Mouse (Mus musculus): ENCODE measurements around the gene Olfr1396. TPM values are rescaled to one million over a fixed set of nuclear protein-coding genes. Genes with fewer than 3 reads are reported as not detected.

Gene Olfr1396
- polyA plus RNA-seq (2012; rRNA removed) = 0.05 and 0.41 TPM in 2 replicates

- Histone ChIP-seq H3K27ac (ENCODE audit: insufficient read depth, low read length) (no peak within 1 kb of the TSS), H3K27me3 (ENCODE audit: control insufficient read depth, insufficient read depth, low read length) (no peaks in the 10 kb centered on the region), H3K4me3 (ENCODE audit: extremely low read depth, insufficient read depth, insufficient read length) (no peak within 1 kb of the TSS), H3K4me1 (ENCODE audit: control insufficient read depth, insufficient read depth, insufficient read length) (no peaks in the 10 kb centered on the region), H3K36me3 (ENCODE audit: control insufficient read depth, insufficient read depth, low read length) (no peaks in the 10 kb centered on the region)
- no peak for DNase-seq (ENCODE audit: low read depth in 1 of 2, low spot score in 2 of 2)
- TF ChIP-seq CTCF (IDR thresholded peaks at IDR 0.05; ENCODE audit: extremely low read depth, insufficient read depth, insufficient read length, insufficient replicate concordance) (no peak), POLR2A (IDR thresholded peaks at IDR 0.05; ENCODE audit: low read depth, low read length) (no peak)
Measured at GRCm38 (mm10) chr11:49114774-49115173, at the start of gene Olfr1396. TSS of gene Olfr1396 (minus strand) at chr11:49114874.

DNA sequence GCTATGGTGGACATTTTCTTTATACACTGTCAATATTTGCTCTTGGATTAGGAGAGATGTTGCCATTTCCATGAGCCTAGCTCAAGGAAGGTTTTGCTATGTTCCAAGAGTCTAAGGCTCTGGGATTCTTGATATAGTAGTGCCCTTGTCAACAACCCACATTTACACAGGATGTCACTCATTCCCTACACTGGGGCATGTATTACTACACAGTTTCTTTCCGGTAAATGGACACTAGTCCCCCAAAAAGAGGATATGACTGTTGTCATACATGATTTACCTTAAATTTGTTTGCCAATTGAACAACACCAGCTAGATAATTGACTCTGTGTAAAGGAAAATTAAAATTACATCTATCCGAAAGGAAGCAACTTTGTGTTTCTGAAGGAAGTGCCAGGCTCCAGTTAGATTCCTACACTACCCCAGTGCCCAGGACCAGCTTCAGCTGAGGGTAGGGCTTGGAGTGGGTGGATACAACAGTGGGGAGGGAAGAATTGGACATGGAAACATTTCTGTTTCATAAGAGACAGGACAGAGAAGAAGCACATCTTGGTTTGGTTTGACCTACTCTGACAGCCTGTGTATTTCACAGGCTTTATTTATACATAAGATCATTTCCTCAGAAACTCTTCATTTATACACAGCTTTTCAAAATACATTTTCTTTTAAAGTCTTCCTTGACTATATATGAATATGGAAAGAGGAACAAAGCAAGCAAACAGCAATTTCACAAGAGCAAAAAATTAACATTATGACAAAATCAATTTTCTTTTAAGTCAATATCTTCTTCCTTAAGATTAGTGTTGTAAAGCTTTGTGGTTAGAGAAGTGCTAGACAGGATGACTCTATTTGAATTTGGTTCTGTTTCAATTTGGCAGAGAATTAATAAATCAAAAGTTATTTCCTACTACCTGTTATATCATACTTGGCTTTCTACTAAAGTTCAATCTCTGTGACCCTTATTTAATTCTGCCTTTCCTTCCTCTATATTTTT is 42.4 kb upstream of the Olfr1396 start:
- 87% methylated on average over 2 of the region's 2 CpGs for WGBS
- H3K27ac ChIP-seq (ENCODE audit: insufficient read depth, low read length) = no peak overlapping the region
- no peak overlapping the region for H3K4me3 ChIP-seq (ENCODE audit: extremely low read depth, insufficient read depth, insufficient read length)
- no peaks in the 10 kb centered on the region for H3K36me3 ChIP-seq (ENCODE audit: control insufficient read depth, insufficient read depth, low read length)
- H3K27me3 ChIP-seq (ENCODE audit: control insufficient read depth, insufficient read depth, low read length) = no peaks in the 10 kb centered on the region
- no peaks in the 10 kb centered on the region for H3K4me1 ChIP-seq (ENCODE audit: control insufficient read depth, insufficient read depth, insufficient read length)
- DNase-seq (ENCODE audit: low read depth in 1 of 2, low spot score in 2 of 2) = no peak
- no peak for TF ChIP-seq CTCF (IDR thresholded peaks at IDR 0.05; ENCODE audit: extremely low read depth, insufficient read depth, insufficient read length, insufficient replicate concordance)
- TF ChIP-seq POLR2A (IDR thresholded peaks at IDR 0.05; ENCODE audit: low read depth, low read length) = no peak

DNA sequence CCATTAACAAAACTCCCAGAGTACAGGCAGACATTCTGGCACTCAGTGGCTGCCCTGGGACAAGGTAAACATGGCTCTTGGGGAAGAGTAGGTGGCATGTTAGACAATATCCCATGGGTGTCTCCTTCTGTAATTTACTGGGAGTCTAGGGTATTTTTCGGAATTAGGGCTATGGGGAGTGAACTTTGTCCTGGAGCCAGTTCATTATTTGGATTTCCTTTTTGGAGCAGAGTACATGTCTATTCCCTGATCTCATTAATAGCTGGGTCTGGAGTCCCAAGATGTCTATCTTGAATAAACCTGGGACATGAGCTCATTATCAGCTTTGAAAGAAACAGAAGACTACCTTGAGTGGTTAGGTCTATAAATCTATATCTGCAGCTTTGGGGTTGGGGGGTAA is 39.4 kb upstream of the Olfr1396 start, which contains the start of gene Olfr1394:
Gene Olfr1394, plus strand, starts transcription at position 301 of the 400 bp plus-strand sequence.
- Histone ChIP-seq H3K27ac (ENCODE audit: insufficient read depth, low read length) (no peak within 1 kb of the TSS), H3K4me3 (ENCODE audit: extremely low read depth, insufficient read depth, insufficient read length) (no peak within 1 kb of the TSS), H3K36me3 (ENCODE audit: control insufficient read depth, insufficient read depth, low read length) (no peaks in the 10 kb centered on the region), H3K27me3 (ENCODE audit: control insufficient read depth, insufficient read depth, low read length) (no peaks in the 10 kb centered on the region), H3K4me1 (ENCODE audit: control insufficient read depth, insufficient read depth, insufficient read length) (no peaks in the 10 kb centered on the region)
- no peak for TF ChIP-seq CTCF (IDR thresholded peaks at IDR 0.05; ENCODE audit: extremely low read depth, insufficient read depth, insufficient read length, insufficient replicate concordance)
- DNase-seq (ENCODE audit: low read depth in 1 of 2, low spot score in 2 of 2) = no peak
- WGBS = 89% methylated on average over 1 of the region's 1 CpGs

- H3K4me3 ChIP-seq (ENCODE audit: extremely low read depth, insufficient read depth, insufficient read length) = no peak within 1 kb of the TSS
- no peaks in the 10 kb centered on the region for H3K36me3 ChIP-seq (ENCODE audit: control insufficient read depth, insufficient read depth, low read length)
- H3K27ac ChIP-seq (ENCODE audit: insufficient read depth, low read length) = no peak within 1 kb of the TSS
- DNase-seq (ENCODE audit: low read depth in 1 of 2, low spot score in 2 of 2) = no peak
- no peaks in the 10 kb centered on the region for H3K27me3 ChIP-seq (ENCODE audit: control insufficient read depth, insufficient read depth, low read length)
- WGBS = 88% methylated on average over 6 of the region's 6 CpGs
- no peaks in the 10 kb centered on the region for H3K4me1 ChIP-seq (ENCODE audit: control insufficient read depth, insufficient read depth, insufficient read length)
- TF ChIP-seq CTCF (IDR thresholded peaks at IDR 0.05; ENCODE audit: extremely low read depth, insufficient read depth, insufficient read length, insufficient replicate concordance) (no peak), POLR2A (IDR thresholded peaks at IDR 0.05; ENCODE audit: low read depth, low read length) (no peak)
Measured at GRCm38 (mm10) chr11:49141974-49142373, 27.3 kb upstream of the Olfr1396 start, which contains the start of gene Olfr1395. TSS of gene Olfr1395 (plus strand) at chr11:49142274.

- 86% methylated on average over 2 of the region's 2 CpGs for WGBS
- TF ChIP-seq POLR2A (IDR thresholded peaks at IDR 0.05; ENCODE audit: low read depth, low read length) (no peak), CTCF (IDR thresholded peaks at IDR 0.05; ENCODE audit: extremely low read depth, insufficient read depth, insufficient read length, insufficient replicate concordance) (no peak)
- no peak for DNase-seq (ENCODE audit: low read depth in 1 of 2, low spot score in 2 of 2)
Measured at GRCm38 (mm10) chr11:49124169-49124568, 9.5 kb upstream of the Olfr1396 start.

GRCm38 (mm10) chr11:49119635-49120034 is 5.0 kb upstream of the Olfr1396 start:
- Histone ChIP-seq H3K36me3 (ENCODE audit: control insufficient read depth, insufficient read depth, low read length) (no peaks in the 10 kb centered on the region), H3K4me1 (ENCODE audit: control insufficient read depth, insufficient read depth, insufficient read length) (no peaks in the 10 kb centered on the region), H3K27ac (ENCODE audit: insufficient read depth, low read length) (no peak overlapping the region), H3K27me3 (ENCODE audit: control insufficient read depth, insufficient read depth, low read length) (no peaks in the 10 kb centered on the region), H3K4me3 (ENCODE audit: extremely low read depth, insufficient read depth, insufficient read length) (no peak overlapping the region)
- 94% methylated on average over 3 of the region's 3 CpGs for WGBS
- DNase-seq (ENCODE audit: low read depth in 1 of 2, low spot score in 2 of 2) = no peak
- TF ChIP-seq POLR2A (IDR thresholded peaks at IDR 0.05; ENCODE audit: low read depth, low read length) (no peak), CTCF (IDR thresholded peaks at IDR 0.05; ENCODE audit: extremely low read depth, insufficient read depth, insufficient read length, insufficient replicate concordance) (no peak)

More at GRCm38 (mm10) chr11:49124169-49124568, 9.5 kb upstream of the Olfr1396 start:
- Histone ChIP-seq H3K4me3 (ENCODE audit: extremely low read depth, insufficient read depth, insufficient read length) (no peak overlapping the region), H3K27ac (ENCODE audit: insufficient read depth, low read length) (no peak overlapping the region), H3K4me1 (ENCODE audit: control insufficient read depth, insufficient read depth, insufficient read length) (no peaks in the 10 kb centered on the region), H3K36me3 (ENCODE audit: control insufficient read depth, insufficient read depth, low read length) (no peaks in the 10 kb centered on the region), H3K27me3 (ENCODE audit: control insufficient read depth, insufficient read depth, low read length) (no peaks in the 10 kb centered on the region)

DNA sequence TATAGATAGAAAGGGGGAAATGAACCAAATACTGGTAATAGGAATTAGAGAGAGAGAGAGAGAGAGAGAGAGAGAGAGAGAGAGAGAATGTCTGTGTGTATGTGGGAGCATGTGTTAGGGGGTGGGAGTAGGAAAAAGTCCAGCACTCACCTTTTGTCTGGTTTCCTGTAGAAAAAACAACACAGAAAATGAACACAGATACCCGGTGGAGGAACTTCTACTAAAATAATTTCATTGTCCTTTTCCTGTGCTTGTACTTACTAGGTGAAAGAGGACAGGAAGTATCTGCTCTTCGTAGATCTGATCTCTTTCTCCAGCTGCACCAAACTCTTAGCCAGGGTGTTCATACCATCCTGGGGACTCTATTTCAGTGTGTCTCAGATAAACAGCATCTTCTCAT is 516 bp downstream of the Olfr1396 start:
- no peaks in the 10 kb centered on the region for H3K27me3 ChIP-seq (ENCODE audit: control insufficient read depth, insufficient read depth, low read length)
- H3K4me1 ChIP-seq (ENCODE audit: control insufficient read depth, insufficient read depth, insufficient read length) = no peaks in the 10 kb centered on the region
- WGBS = 11% methylated on average over 2 of the region's 2 CpGs
- DNase-seq (ENCODE audit: low read depth in 1 of 2, low spot score in 2 of 2) = no peak
- no peak overlapping the region for H3K4me3 ChIP-seq (ENCODE audit: extremely low read depth, insufficient read depth, insufficient read length)
- TF ChIP-seq CTCF (IDR thresholded peaks at IDR 0.05; ENCODE audit: extremely low read depth, insufficient read depth, insufficient read length, insufficient replicate concordance) (no peak), POLR2A (IDR thresholded peaks at IDR 0.05; ENCODE audit: low read depth, low read length) (no peak)
- H3K27ac ChIP-seq (ENCODE audit: insufficient read depth, low read length) = no peak overlapping the region
- H3K36me3 ChIP-seq (ENCODE audit: control insufficient read depth, insufficient read depth, low read length) = no peaks in the 10 kb centered on the region
